Mouse (Mus musculus): ENCODE results near the gene Celf1.
"Not testable (repeated sequence)": the region's sequence is repeated elsewhere in the genome, so short reads cannot be mapped to it uniquely, and the experiment has no call there.

Gene Celf1

GRCm38 (mm10) chr2:90940233-90941229 is at the start of gene Celf1:
Celf1 (plus strand) TSS chr2:90940382.
- DNase-seq (ENCODE audit: low spot score) = peak; percentile 80

- DNase-seq (ENCODE audit: low spot score) = no peak
Measured at GRCm38 (mm10) chr2:90893673-90894298, 46.4 kb upstream of the Celf1 start.

GRCm38 (mm10) chr2:90894299-90894677 is 45.9 kb upstream of the Celf1 start:
- DNase-seq (ENCODE audit: low spot score) = not testable (repeated sequence)

GRCm38 (mm10) chr2:90903398-90903797 is 36.8 kb upstream of the Celf1 start:
- DNase-seq (ENCODE audit: low spot score) = no peak

GRCm38 (mm10) chr2:90904076-90904855 is 35.9 kb upstream of the Celf1 start, which contains the start of the genes Kbtbd4 and Ndufs3:
Kbtbd4 (plus strand) TSS chr2:90904740.
Ndufs3 (minus strand) TSS chr2:90904827.
- peak; percentile 87 for DNase-seq (ENCODE audit: low spot score)

- DNase-seq (ENCODE audit: low spot score) = no peak
Measured at GRCm38 (mm10) chr2:90904856-90905224, 35.3 kb upstream of the Celf1 start.

- DNase-seq (ENCODE audit: low spot score) = no peak
Measured at GRCm38 (mm10) chr2:90906721-90907120, 33.5 kb upstream of the Celf1 start.

DNA sequence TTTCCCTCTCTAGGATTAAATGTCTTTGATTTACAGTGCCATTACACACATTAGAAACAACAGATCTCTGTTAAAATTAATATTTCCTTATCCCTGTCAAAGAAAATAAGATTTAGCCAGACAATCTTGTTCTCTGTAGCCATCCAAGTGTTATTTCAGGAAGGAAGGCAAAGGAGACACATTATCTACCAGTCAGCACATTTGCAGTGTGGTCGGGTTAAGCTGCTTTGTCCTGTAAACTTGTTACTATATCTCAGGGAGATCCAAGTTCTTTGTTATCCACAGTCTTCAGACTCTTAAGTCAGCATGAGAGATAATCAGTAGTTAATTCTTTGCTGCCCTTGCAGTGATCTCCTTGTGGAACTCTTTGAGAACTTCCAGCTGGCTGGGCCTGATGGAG is 29.3 kb upstream of the Celf1 start:
- no peak for DNase-seq (ENCODE audit: low spot score)

GRCm38 (mm10) chr2:90911668-90912067 is 28.5 kb upstream of the Celf1 start:
- no peak for DNase-seq (ENCODE audit: low spot score)

- no peak for DNase-seq (ENCODE audit: low spot score)
Measured at GRCm38 (mm10) chr2:90913671-90914070, 26.5 kb upstream of the Celf1 start.

DNA sequence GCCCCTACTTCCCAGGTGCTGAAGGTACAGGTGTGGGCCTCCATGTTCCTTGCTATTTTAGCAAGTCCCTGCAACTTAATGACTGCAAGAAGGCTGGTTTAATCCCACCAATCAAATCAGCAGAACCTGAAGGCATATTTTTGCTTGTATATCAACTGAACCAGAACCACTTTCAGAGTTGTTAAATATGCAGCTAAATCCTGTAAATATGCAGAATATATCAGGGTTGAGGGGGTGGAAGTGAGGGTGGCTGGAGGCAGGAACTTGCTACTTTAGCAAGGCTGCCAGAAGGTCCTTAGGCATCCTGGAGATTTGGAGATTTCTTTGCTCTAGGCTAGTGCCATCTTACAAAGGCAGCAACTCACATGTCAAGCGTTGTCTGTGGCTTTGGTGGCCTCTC is 24.7 kb upstream of the Celf1 start:
- no peak for DNase-seq (ENCODE audit: low spot score)

DNA sequence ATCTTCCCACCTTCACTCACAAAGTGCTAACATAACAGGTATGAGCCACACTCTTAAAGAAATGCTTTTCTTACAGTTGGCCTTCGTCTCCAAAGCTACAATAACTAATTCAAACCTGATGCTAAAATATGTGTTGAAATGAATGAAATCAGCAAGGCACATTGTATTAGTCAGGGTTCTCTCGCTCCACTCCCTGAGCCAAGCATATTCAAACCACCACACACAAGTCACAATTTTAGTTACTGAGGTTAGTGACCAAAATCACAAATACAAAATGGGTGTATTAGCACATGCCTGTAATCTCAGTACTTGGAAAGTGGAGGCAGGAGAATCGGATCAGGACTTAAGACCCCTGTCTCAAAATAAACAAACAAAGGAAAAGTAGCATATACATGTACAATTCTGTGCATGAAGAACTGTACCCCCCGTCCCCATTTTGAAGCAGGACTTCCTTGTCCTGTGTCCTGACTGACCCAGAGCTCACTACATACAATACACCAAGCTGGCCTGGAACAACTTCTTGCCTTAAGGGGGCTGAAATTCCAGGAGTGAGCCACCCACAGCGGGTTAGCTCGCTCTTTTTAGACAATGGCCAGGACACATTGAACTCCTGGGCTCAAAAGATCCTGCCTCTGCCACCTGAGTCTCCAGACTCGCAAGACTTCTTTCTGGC is 23.5 kb upstream of the Celf1 start:
- no peak for DNase-seq (ENCODE audit: low spot score)

- peak; percentile 74 for DNase-seq (ENCODE audit: low spot score)
Measured at GRCm38 (mm10) chr2:90917233-90917998, 22.8 kb upstream of the Celf1 start.

- no peak for DNase-seq (ENCODE audit: low spot score)
Measured at GRCm38 (mm10) chr2:90917999-90918698, 22.0 kb upstream of the Celf1 start.

- DNase-seq (ENCODE audit: low spot score) = no peak
Measured at GRCm38 (mm10) chr2:90921178-90921577, 19.0 kb upstream of the Celf1 start.

GRCm38 (mm10) chr2:90922636-90923035 is 17.5 kb upstream of the Celf1 start:
- no peak for DNase-seq (ENCODE audit: low spot score)

GRCm38 (mm10) chr2:90928566-90928965 is 11.6 kb upstream of the Celf1 start:
- no peak for DNase-seq (ENCODE audit: low spot score)

DNA sequence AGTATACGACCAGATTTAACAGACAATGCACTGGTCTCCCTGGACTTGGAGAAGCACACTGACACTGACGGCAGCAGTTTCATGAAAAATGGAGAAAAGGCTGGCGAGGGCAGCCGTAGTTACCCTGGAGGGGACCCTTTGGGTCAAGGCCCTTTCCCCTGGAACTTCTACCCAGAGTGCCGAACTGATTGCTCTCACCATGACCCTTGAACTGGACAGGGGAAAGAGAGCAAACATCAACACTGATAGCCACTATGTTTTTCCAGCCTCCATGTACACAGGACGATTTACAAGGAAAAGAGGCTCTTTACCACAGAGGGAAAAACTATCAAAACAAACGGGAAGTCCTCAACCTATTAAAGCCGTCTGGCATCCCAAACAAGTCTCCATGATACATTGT is 8.4 kb upstream of the Celf1 start:
- DNase-seq (ENCODE audit: low spot score) = no peak

GRCm38 (mm10) chr2:90932273-90932672 is 7.9 kb upstream of the Celf1 start:
- DNase-seq (ENCODE audit: low spot score) = no peak

GRCm38 (mm10) chr2:90938362-90938761 is 1.8 kb upstream of the Celf1 start:
- no peak for DNase-seq (ENCODE audit: low spot score)
